Mouse (Mus musculus) heart, postnatal 25 days (tissue): ENCODE measurements around the gene Tmem198. TPM values are rescaled to one million over a fixed set of nuclear protein-coding genes. Genes with fewer than 3 reads are reported as not detected.

Experiments
- DNase-seq: peaks from one replicate; pipeline ENCODE4 v3.0.0; 2022; ENCODE audit warnings: low spot score
- intact Hi-C: fragments of 180-260 bp; cut with DNase I; formaldehyde crosslinking; loops from one replicate; pipeline ENCODE4 v1.15.1; 2025
- total RNA-seq, 2 experiments: library from RNA; stranded (reverse); gene quantifications; 2 replicates each; pipeline ENCODE4 v1.2.3; 2021

The Tmem198 gene
- total RNA-seq, 2 experiments from 2014 or later, result 0.42 to 0.61 TPM

- intact Hi-C loops, result no loop called here
- DNase-seq, result no peak
Observed at GRCm38 (mm10) chr1:75450314-75451005, 28.9 kb upstream of the Tmem198 start, which contains the start of gene Asic4. Gene Asic4, plus strand, starts transcription at chr1:75450436.

DNA sequence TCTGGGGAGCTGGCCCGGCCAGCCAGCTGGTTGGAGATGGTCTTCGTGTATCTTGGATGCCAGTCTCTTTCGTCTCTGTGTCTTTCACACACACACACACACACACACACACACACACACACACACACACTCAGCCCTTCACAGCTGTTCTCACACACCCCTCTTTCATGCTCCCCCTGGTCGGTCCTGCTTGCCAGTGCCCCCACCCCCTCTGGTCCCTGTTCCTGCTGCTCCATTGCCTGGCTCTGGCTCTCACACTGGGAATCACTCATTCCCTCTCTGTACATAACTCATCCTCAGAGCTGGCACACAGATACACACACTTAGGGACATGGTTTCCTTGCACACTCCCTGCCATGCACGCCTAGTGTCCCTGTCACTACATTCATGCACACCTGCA is 27.4 kb upstream of the Tmem198 start:
- no peak for DNase-seq
- intact Hi-C loops, result no loop called here

GRCm38 (mm10) chr1:75455433-75455832 is 23.9 kb upstream of the Tmem198 start:
- no peak for DNase-seq
- intact Hi-C loops, result no loop called here

DNA sequence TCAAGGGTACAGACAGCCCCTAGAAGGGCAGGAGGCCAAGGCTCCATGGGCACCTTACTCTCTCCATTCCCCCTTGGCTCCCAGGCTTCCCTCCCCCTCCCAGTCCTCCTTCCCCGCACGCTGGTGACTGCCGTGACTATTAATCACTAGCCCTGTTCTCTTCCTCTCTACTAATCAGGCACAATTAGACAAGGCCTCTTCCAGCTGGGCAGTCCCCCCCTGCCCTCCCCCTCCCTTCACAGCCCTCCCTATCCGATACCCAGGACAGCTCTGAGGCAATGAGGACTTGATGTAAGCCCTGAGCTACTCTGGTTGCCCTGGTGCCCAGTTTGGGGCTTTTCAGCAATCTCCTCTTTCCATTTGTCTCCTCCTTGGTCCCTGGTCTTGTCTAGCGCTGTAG is 23.4 kb upstream of the Tmem198 start:
- no peak for DNase-seq
- intact Hi-C loops, result no loop called here

DNA sequence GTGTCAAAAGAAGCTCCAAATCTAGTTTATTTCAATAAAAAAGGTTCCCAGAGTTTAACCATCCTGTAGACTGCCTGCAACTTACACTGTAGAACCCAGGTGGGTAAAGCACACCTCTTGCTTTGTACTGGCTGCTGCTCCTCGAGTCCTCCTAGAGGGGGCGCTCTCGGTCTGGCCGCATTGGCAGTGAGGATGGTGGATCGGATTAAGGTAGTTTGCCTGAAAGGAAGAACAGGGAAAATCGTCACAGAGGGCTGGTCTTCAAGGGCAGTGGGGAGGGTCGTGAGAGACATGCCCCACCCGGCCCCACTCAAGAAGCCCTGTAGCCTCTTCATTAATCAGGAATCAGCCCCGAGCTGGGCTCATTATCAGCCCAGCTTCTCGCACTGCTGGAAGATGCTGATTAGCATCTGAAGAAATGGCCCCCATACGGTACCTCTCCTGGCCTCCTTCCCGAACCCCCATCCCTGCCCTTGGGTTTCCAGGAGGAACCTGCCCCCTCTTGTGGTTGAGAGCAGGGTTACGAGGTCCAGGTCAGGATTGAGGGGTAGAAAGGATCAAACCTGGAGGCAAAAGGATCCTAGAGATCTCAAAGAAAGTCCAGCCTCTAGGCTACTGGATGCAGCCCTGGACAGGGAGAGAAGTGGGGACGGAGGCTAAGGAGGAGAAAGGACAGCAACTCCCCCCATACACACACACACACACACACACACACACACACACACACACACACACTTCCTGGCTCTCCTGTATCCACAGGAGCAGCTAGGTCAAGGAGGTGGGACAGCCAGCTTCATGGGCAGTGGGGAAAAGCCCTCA is 22.4 kb upstream of the Tmem198 start:
- DNase-seq, result no peak
- intact Hi-C loops, result no loop called here

- no peak for DNase-seq
- intact Hi-C loops, result no loop called here
Observed at GRCm38 (mm10) chr1:75457710-75458024, 21.7 kb upstream of the Tmem198 start.

- intact Hi-C loops, result no loop called here
- no peak for DNase-seq
Observed at GRCm38 (mm10) chr1:75458025-75458788, 21.1 kb upstream of the Tmem198 start.

GRCm38 (mm10) chr1:75458789-75459684 is 20.3 kb upstream of the Tmem198 start:
- intact Hi-C loops, result no loop called here
- DNase-seq, result no peak

DNA sequence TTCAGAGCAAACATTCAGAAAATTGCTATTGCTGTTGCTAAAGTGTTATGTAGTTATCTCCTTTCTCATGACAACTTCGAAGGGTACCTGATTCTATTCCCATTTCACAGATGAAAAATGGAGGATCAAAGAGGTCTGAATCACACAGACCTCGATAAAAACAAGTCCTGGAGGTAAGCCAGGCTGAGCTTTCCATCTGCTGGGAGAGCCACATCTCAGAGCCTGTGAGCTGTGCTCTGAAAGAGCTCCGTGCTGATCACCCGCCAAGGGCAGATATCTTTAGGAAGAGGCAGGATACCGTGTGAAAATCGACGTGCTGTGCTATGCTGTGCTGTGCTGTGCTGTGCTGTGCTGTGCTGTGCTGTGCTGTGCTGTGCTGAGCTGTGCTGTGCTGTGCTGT is 19.0 kb upstream of the Tmem198 start:
- DNase-seq, result no peak
- intact Hi-C loops, result no loop called here

DNA sequence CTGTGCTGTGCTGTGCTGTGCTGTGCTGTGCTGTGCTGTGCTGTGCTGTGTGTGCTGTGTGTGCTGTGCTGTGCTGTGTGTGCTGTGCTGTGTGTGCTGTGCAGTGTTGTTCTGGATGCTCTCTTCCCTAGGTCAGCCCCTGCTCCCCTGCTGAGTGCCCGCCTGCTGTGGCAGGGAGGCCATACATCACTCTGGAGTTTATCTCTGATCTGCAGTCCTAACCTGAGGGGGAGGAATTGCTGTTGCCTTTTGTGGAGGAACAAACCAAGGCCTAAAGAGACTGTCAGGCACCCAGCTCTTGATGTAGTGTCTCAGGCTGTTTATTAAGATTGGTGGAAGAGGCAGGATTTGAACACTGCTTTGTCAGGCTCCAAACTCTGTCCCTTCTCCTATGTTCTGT is 16.7 kb upstream of the Tmem198 start:
- no peak for DNase-seq
- intact Hi-C loops, result no loop called here

- intact Hi-C loops, result no loop called here
- DNase-seq, result no peak
Observed at GRCm38 (mm10) chr1:75463652-75464204, 15.6 kb upstream of the Tmem198 start.

- intact Hi-C loops, result loop anchor here (1.0 kb wide), 2 partner anchors 22 to 124 kb away; no protein-coding TSS in a partner anchor
- DNase-seq, result peak; percentile 51
Observed at GRCm38 (mm10) chr1:75467215-75467927, 12.0 kb upstream of the Tmem198 start.

DNA sequence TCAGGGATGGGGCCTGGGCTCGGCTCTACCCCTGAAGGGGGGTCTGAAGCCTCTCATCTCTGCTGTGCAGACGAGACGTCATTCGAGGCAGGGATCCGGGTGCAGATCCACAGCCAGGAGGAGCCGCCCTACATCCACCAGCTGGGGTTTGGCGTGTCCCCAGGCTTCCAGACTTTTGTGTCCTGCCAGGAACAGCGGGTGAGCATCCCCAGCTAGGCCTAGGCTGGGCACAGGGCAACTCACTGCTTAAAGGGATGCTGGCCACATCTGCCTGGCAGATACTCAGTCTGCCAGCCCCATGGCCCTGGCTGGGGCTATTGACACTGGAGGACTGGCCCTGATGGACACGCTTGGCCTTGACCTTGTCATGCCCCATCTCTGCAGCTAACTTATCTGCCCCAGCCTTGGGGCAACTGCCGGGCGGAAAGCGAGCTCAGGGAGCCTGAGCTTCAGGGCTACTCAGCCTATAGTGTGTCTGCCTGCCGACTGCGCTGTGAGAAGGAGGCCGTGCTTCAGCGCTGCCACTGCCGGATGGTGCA is 10.0 kb upstream of the Tmem198 start:
- DNase-seq, result no peak
- intact Hi-C loops, result no loop called here

- DNase-seq, result no peak
- intact Hi-C loops, result loop anchor here (5.0 kb wide), 1 partner anchor 46 kb away; the partner anchor contains the start of gene Stk11ip
Observed at GRCm38 (mm10) chr1:75476441-75476840, 2.9 kb upstream of the Tmem198 start.

DNA sequence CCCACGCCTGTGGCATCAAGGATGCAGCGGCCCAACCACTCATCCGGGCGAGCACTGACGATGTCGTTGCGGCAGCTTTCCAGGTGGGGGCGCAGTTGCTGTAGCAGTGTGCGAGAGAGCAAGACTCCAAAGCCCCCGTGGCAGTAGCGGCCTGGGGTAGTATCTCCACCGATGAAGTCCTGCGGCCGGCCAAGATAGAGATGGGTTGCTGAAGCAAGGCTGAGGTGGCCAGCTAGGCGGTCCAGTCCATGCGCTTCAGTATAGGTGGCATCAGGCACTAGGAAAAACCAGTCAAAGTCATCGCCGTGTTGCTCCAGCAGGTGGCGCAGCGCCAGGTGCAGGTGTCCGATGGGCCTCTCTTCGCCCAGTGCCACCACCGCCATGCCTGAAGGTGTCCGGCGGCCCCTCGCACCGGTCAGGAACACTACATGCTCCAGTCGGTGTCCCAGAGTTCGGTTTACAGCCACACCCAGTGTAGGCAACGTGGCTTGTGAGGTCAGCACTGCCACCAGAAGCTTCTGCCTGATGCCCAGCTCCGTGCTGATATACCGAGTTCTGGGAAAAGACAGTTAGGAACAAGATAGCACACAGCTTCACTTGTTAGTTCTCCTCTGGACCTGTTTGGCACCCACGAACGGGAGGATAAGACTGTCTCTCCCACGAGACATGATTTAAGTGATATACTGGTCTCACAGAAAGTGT is 1.9 kb upstream of the Tmem198 start:
- intact Hi-C loops, result loop anchor here (1.0 to 5.0 kb wide), 2 partner anchors 45 to 82 kb away; partner anchors contain the start of gene Stk11ip
- no peak for DNase-seq

GRCm38 (mm10) chr1:75477966-75478290 is 1.4 kb upstream of the Tmem198 start:
- no peak for DNase-seq
- intact Hi-C loops, result loop anchor here (1.0 to 5.0 kb wide), 2 partner anchors 44 to 81 kb away; partner anchors contain the start of gene Stk11ip

DNA sequence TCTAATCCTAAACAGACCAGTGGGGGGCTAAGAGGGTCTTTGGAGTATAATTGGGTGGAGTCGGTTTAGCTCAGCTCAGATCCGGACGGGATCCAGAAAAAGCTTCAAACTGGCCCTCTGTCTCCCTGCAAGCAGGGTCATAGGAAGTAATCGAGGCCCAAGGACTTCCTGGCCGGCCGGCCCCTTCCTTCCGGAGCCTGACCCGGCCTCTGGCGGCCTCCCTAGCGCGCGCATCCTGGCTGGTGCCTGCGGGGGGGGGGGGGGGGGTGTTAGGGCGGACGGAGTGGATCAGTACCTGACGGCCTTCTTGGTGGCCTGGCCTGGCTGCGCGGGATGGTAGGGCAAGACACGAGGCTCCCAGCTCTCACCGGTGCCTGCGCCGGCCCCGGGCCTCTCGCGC is 835 bp upstream of the Tmem198 start:
- intact Hi-C loops, result loop anchor here (5.0 kb wide), 1 partner anchor 44 kb away; the partner anchor contains the start of gene Stk11ip
- DNase-seq, result no peak

DNA sequence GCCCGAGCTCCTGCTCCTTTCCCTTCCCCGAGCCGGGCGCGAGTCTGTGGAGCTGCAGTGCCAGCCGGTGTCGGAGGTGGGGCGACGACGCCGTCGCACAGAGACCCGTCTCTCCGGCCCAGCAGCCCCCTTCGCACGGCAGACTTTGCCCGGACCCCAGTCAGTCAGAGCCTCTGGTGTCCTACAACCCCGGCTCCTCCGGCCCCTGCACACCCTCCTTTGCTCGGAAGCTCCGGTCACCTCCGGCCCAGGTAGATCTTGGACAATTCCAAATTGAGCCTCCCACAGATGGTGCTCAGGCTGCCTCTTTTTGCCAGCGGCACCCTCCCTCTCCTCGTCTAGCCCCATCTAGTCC is 280 bp downstream of the Tmem198 start:
- no peak for DNase-seq
- intact Hi-C loops, result loop anchor here (1.0 to 5.0 kb wide), 2 partner anchors 43 to 117 kb away; partner anchors contain the start of gene Stk11ip
